Mouse (Mus musculus) Patski (cell line): ENCODE data around the gene Ctc1. TPM values are rescaled to one million over a fixed set of nuclear protein-coding genes. Genes with fewer than 3 reads are reported as not detected.
"Not testable (repeated sequence)": the region's sequence is repeated elsewhere in the genome, so short reads cannot be mapped to it uniquely, and the experiment has no call there.

ENCODE experiments used
- ATAC-seq: fragments of 100-300 bp; one replicate; pipeline ENCODE4 v1.8.0; 2021
- CTCF ChIA-PET: fragments of 350-600 bp; sonication (Branson Sonifier 250); formaldehyde crosslinking; loops from one replicate; lab custom pipeline; 2022; ENCODE audit warnings: inconsistent platforms; lab: Charles Lee
- POLR2A ChIA-PET: fragments of 350-600 bp; sonication (Branson Sonifier 250); formaldehyde crosslinking; loops from one replicate; lab custom pipeline; 2022; ENCODE audit warnings: antibody characterized with exemption, inconsistent platforms; lab: Charles Lee
- DNase-seq: peaks from one replicate; pipeline ENCODE4 v3.0.0-alpha.2; 2011; ENCODE audit warnings: low read depth, low spot score
- H3K27me3 ChIP-seq: fragments of 371-371 bp; one replicate; pipeline ENCODE4 v1.5.1; 2021
- CTCF ChIP-seq: fragments of 100-300 bp; IDR thresholded peaks from one replicate; pipeline ENCODE4 v1.5.1; 2021
- in situ Hi-C: fragments of 300-500 bp; cut with MboI; formaldehyde crosslinking; loops from 3 replicates; pipeline ENCODE4 v1.11.1; 2018; ENCODE audit warnings: low pct_unique_long_range_greater_than_20kb, mixed read lengths
- polyA plus RNA-seq: library from polyadenylated mRNA; unstranded; gene quantifications from one replicate; pipeline ENCODE4 v1.2.3, GENCODE M21; 2021

The Ctc1 gene
- polyA plus RNA-seq, 1 experiment from 2014 or later: 44.1 TPM

GRCm38 (mm10) chr11:68979320-68979733 lies 36.4 kb upstream of the Ctc1 start:
- CTCF ChIA-PET: interaction anchor here (0.6 to 5.2 kb wide), 4 partner anchors 13 to 75 kb away, joined by 3 to 34 read pairs (median 4); no protein-coding TSS in a partner anchor
- in situ Hi-C loops: no loop called here
- no peak for DNase-seq
- no peak for TF ChIP-seq CTCF
- H3K27me3 ChIP-seq: no peaks in the 10 kb centered on the region
- POLR2A ChIA-PET: no interaction called here
- ATAC-seq: no peak

- in situ Hi-C loops: no loop called here
- ATAC-seq: no peak
- DNase-seq: no peak
- CTCF ChIA-PET: interaction anchor here (1.7 to 5.2 kb wide), 2 partner anchors 14 to 77 kb away, joined by 3 to 34 read pairs; no protein-coding TSS in a partner anchor
- TF ChIP-seq CTCF: no peak
- POLR2A ChIA-PET: no interaction called here
- no peaks in the 10 kb centered on the region for H3K27me3 ChIP-seq
These were observed 34.8 kb upstream of the Ctc1 start for GRCm38 (mm10) chr11:68980919-68981318.

GRCm38 (mm10) chr11:68982639-68983369 lies 32.9 kb upstream of the Ctc1 start:
- DNase-seq (no peak), ATAC-seq (no peak)
- peak; percentile 90 for TF ChIP-seq CTCF
- no peaks in the 10 kb centered on the region for H3K27me3 ChIP-seq
- ChIA-PET POLR2A (interaction anchor here (0.6 to 1.6 kb wide), 2 partner anchors 25 to 76 kb away, joined by 4 to 6 read pairs; no protein-coding TSS in a partner anchor), CTCF (interaction anchor here (0.9 to 5.2 kb wide), 7 partner anchors 16 to 175 kb away, joined by 3 to 34 read pairs (median 5); no protein-coding TSS in a partner anchor)
- in situ Hi-C loops: no loop called here

- no peak for TF ChIP-seq CTCF
- CTCF ChIA-PET: interaction anchor here (1.5 to 2.7 kb wide), 2 partner anchors 21 to 83 kb away, joined by 3 to 12 read pairs; no protein-coding TSS in a partner anchor
- in situ Hi-C loops: no loop called here
- no peaks in the 10 kb centered on the region for H3K27me3 ChIP-seq
- no peak for ATAC-seq
- no peak for DNase-seq
- POLR2A ChIA-PET: interaction anchor here (0.8 kb wide), 1 partner anchor 85 kb away, joined by 3 read pairs; no protein-coding TSS in a partner anchor
These were observed 28.3 kb upstream of the Ctc1 start for GRCm38 (mm10) chr11:68987365-68987882.

GRCm38 (mm10) chr11:68988341-68988740 lies 27.4 kb upstream of the Ctc1 start:
- ATAC-seq: no peak
- in situ Hi-C loops: no loop called here
- no peaks in the 10 kb centered on the region for H3K27me3 ChIP-seq
- CTCF ChIA-PET: no interaction called here
- no peak for DNase-seq
- POLR2A ChIA-PET: interaction anchor here (0.8 kb wide), 1 partner anchor 86 kb away, joined by 3 read pairs; no protein-coding TSS in a partner anchor
- no peak for TF ChIP-seq CTCF

GRCm38 (mm10) chr11:68993122-68993521 lies 22.6 kb upstream of the Ctc1 start:
- POLR2A ChIA-PET: interaction anchor here (0.6 kb wide), 1 partner anchor 13 kb away, joined by 3 read pairs; no protein-coding TSS in a partner anchor
- H3K27me3 ChIP-seq: no peaks in the 10 kb centered on the region
- in situ Hi-C loops: no loop called here
- no peak for ATAC-seq
- no peak for TF ChIP-seq CTCF
- no peak for DNase-seq
- CTCF ChIA-PET: no interaction called here

GRCm38 (mm10) chr11:68994377-68994776 lies 21.3 kb upstream of the Ctc1 start:
- TF ChIP-seq CTCF: no peak
- CTCF ChIA-PET: interaction anchor here (0.9 to 1.1 kb wide), 2 partner anchors 14 to 89 kb away, joined by 3 read pairs; no protein-coding TSS in a partner anchor
- POLR2A ChIA-PET: interaction anchor here (0.6 kb wide), 1 partner anchor 27 kb away, joined by 3 read pairs; no protein-coding TSS in a partner anchor
- in situ Hi-C loops: no loop called here
- DNase-seq (no peak), ATAC-seq (no peak)
- no peaks in the 10 kb centered on the region for H3K27me3 ChIP-seq

GRCm38 (mm10) chr11:68997080-68997479 lies 18.6 kb upstream of the Ctc1 start:
- POLR2A ChIA-PET: no interaction called here

GRCm38 (mm10) chr11:69002782-69003181 lies 12.9 kb upstream of the Ctc1 start:
- ATAC-seq, DNase-seq, CTCF ChIA-PET, POLR2A ChIA-PET, H3K27me3 ChIP-seq, in situ Hi-C loops: not testable (repeated sequence)

More at GRCm38 (mm10) chr11:68997080-68997479, 18.6 kb upstream of the Ctc1 start:
- in situ Hi-C loops: no loop called here
- DNase-seq (no peak), ATAC-seq (no peak)
- H3K27me3 ChIP-seq: no peaks in the 10 kb centered on the region
- CTCF ChIA-PET: no interaction called here
- TF ChIP-seq CTCF: no peak

GRCm38 (mm10) chr11:69003592-69003991 lies 12.1 kb upstream of the Ctc1 start:
- no peak for DNase-seq
- in situ Hi-C loops: no loop called here
- ChIA-PET POLR2A (no interaction called here), CTCF (interaction anchor here (1.6 kb wide), 1 partner anchor 26 kb away, joined by 4 read pairs; no protein-coding TSS in a partner anchor)
- no peak for TF ChIP-seq CTCF
- H3K27me3 ChIP-seq: no peaks in the 10 kb centered on the region
- ATAC-seq: no peak
